Mouse (Mus musculus): ENCODE data around the gene Msx1. TPM values are rescaled to one million over a fixed set of nuclear protein-coding genes. Genes with fewer than 3 reads are reported as not detected.

Msx1 gene
- polyA plus RNA-seq, 1 experiment = 0.72 TPM

DNA sequence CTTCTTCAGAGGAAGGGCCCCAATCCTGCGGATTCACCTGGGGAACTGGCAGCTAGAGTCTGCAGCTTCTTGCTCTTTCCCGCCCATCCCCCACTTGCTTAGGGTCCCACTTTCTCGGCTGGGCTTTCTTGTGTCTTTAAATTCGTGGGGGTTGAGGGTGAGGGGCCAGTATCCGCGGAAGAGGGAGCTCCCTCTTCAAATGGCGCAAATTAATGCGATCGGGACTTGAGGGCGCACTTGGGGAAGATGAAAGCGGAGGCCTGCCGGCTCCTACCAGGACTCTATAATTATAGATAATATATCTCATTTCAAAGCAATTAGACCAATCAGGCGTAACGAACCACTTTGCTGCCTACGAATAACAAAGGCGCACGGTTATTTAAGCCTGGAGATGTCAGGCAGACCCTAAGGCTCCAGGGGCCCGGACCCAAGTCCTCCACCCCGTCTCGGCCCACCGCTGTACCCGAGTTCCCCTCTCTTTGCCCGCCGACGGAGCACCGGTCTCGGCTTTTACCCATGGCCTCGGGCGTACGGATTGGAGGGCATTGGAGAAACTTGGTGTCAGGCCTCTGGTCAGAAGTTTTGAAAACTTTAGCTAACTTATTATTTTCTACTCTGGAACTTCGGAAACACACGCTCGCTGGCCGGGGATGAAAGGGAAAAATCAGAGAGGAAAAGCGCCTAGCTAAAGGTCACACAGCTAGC, 4.4 kb upstream of the Msx1 start:
- peak overlapping the region; percentile 31; the same call in 1 of the 2 replicates for H3K9ac ChIP-seq (ENCODE audit: low read depth, poor library complexity, severe bottlenecking)

DNA sequence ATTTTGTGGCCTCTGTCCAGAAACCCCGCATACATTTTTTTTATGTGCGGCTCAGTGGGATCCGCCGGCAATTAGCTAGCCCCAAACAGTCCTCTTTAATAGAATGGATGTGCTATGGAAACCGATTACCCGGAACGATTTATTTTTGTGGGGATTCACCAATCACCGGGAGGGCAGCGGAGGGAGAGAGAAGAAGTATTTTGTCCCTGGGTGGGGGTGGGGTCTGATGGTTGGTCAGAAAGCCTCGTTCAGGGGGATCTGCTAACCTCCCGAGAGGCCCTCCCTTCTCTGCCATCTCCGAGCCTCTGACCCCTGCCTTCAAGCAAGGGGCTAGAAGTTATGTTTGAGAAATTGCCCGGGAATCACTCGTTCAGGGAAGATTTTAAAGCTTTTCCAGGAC, 3.6 kb upstream of the Msx1 start:
- Histone ChIP-seq H3K27me3 (ENCODE audit: control insufficient read depth, insufficient read depth, low read length, poor library complexity, severe bottlenecking) (peaks cover 44% of the 10 kb centered on the region), H3K4me3 (ENCODE audit: low read depth, low read length) (no peak overlapping the region), H3K4me1 (ENCODE audit: control insufficient read depth, insufficient read depth, low read length) (no peaks in the 10 kb centered on the region), H3K36me3 (ENCODE audit: control insufficient read depth, insufficient read depth, low read length, poor library complexity, severe bottlenecking) (no peaks in the 10 kb centered on the region), H3K27ac (ENCODE audit: insufficient read depth, low read length) (no peak overlapping the region), H3K9ac (ENCODE audit: low read depth, poor library complexity, severe bottlenecking) (no peak overlapping the region), H3K9me3 (replicated peaks; ENCODE audit: control insufficient read depth, insufficient read depth, low read length, poor library complexity, severe bottlenecking) (no peaks in the 10 kb centered on the region)
- TF ChIP-seq POLR2A (IDR thresholded peaks at IDR 0.05; ENCODE audit: insufficient read depth, low read length) = no peak
- no peak for TF ChIP-seq CTCF (IDR thresholded peaks at IDR 0.05; ENCODE audit: low read depth, low read length)
- no peak for TF ChIP-seq EP300 (IDR thresholded peaks at IDR 0.05; ENCODE audit: insufficient read depth, low read depth, low read length)

More for the DNA sequence above, 4.4 kb upstream of the Msx1 start:
- no peaks in the 10 kb centered on the region for H3K9me3 ChIP-seq (replicated peaks; ENCODE audit: control insufficient read depth, insufficient read depth, low read length, poor library complexity, severe bottlenecking)
- 0 out of 2 replicates have a peak overlapping the region, but pooled peaks have one; percentile 10 for H3K4me3 ChIP-seq (ENCODE audit: low read depth, low read length)
- H3K36me3 ChIP-seq (ENCODE audit: control insufficient read depth, insufficient read depth, low read length, poor library complexity, severe bottlenecking) = no peaks in the 10 kb centered on the region
- peaks cover 38% of the 10 kb centered on the region for H3K27me3 ChIP-seq (ENCODE audit: control insufficient read depth, insufficient read depth, low read length, poor library complexity, severe bottlenecking)
- no peak for TF ChIP-seq EP300 (IDR thresholded peaks at IDR 0.05; ENCODE audit: insufficient read depth, low read depth, low read length)
- no peak for TF ChIP-seq POLR2A (IDR thresholded peaks at IDR 0.05; ENCODE audit: insufficient read depth, low read length)
- no peak for TF ChIP-seq CTCF (IDR thresholded peaks at IDR 0.05; ENCODE audit: low read depth, low read length)
- H3K4me1 ChIP-seq (ENCODE audit: control insufficient read depth, insufficient read depth, low read length) = no peaks in the 10 kb centered on the region
- no peak overlapping the region for H3K27ac ChIP-seq (ENCODE audit: insufficient read depth, low read length)

DNA sequence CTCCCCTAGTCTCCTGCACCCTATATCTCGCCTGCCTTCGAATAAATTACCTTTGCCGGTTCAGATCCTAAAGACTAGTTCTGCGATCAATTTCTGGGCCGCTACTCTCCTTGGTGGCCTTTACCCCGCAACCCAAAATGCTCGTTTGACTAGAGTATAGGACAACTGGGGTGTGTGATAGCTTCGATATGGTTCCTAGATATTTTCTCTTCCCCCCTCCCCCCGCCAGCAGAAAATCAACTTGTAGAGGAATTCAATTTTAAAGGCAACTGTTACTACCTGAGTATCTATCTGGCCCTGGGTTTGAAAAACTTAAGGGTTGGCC, 3.2 kb upstream of the Msx1 start:
- peaks cover 49% of the 10 kb centered on the region for H3K27me3 ChIP-seq (ENCODE audit: control insufficient read depth, insufficient read depth, low read length, poor library complexity, severe bottlenecking)
- H3K4me3 ChIP-seq (ENCODE audit: low read depth, low read length) = no peak overlapping the region
- H3K9ac ChIP-seq (ENCODE audit: low read depth, poor library complexity, severe bottlenecking) = no peak overlapping the region
- no peak overlapping the region for H3K27ac ChIP-seq (ENCODE audit: insufficient read depth, low read length)
- H3K9me3 ChIP-seq (replicated peaks; ENCODE audit: control insufficient read depth, insufficient read depth, low read length, poor library complexity, severe bottlenecking) = no peaks in the 10 kb centered on the region
- H3K36me3 ChIP-seq (ENCODE audit: control insufficient read depth, insufficient read depth, low read length, poor library complexity, severe bottlenecking) = no peaks in the 10 kb centered on the region
- TF ChIP-seq EP300 (IDR thresholded peaks at IDR 0.05; ENCODE audit: insufficient read depth, low read depth, low read length) (no peak), CTCF (IDR thresholded peaks at IDR 0.05; ENCODE audit: low read depth, low read length) (no peak), POLR2A (IDR thresholded peaks at IDR 0.05; ENCODE audit: insufficient read depth, low read length) (no peak)
- no peaks in the 10 kb centered on the region for H3K4me1 ChIP-seq (ENCODE audit: control insufficient read depth, insufficient read depth, low read length)

DNA sequence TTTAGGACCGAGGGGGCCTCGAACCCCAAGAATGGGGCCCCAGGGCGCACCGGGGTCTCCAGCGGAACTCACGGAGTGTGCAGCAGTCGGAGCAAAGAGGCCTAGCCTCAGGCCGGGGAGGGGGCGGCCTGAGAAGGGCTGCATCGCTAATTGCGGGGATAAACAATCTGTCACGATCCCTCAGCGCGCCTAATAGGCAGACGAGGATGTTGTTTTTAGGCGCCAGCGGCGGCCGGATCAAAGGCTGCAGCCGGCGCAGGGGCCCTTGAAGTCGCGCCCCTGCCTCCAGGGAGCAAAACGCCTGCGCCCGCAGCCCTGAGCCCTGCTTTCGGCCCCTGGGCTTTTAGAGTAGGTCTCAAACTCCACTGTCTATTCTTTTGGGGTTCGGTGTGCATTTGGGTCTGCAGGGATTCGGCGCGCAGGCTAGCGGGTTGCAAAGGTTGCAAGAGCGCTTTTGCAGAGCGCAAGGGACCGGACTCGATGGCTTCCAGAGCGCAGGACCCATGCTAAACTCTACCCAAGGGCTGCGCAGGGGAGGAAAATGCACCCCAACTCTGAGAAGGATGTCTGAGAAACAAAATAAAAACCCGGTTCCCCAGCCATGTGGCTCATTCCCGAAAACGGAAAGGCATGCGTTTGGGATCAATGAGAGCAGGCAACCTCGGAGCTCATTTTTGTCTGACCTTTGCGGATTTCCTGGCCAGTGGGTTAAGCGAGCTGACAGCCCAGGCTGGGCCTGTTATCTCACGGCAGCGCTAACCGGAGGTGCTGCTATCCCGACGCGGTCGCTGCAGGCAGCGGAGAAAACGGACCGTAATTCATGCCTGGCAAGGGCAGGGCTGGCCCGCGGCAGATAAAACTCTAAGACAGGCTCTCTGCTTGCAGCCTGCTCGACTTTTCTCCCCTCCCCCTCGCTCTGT, 2.6 kb upstream of the Msx1 start:
- Histone ChIP-seq H3K4me1 (ENCODE audit: control insufficient read depth, insufficient read depth, low read length) (no peaks in the 10 kb centered on the region), H3K9me3 (replicated peaks; ENCODE audit: control insufficient read depth, insufficient read depth, low read length, poor library complexity, severe bottlenecking) (no peaks in the 10 kb centered on the region), H3K27ac (ENCODE audit: insufficient read depth, low read length) (no peak overlapping the region), H3K9ac (ENCODE audit: low read depth, poor library complexity, severe bottlenecking) (no peak overlapping the region), H3K36me3 (ENCODE audit: control insufficient read depth, insufficient read depth, low read length, poor library complexity, severe bottlenecking) (no peaks in the 10 kb centered on the region), H3K27me3 (ENCODE audit: control insufficient read depth, insufficient read depth, low read length, poor library complexity, severe bottlenecking) (peaks cover 53% of the 10 kb centered on the region), H3K4me3 (ENCODE audit: low read depth, low read length) (peak overlapping the region; percentile 18)
- TF ChIP-seq CTCF (IDR thresholded peaks at IDR 0.05; ENCODE audit: low read depth, low read length) (no peak), EP300 (IDR thresholded peaks at IDR 0.05; ENCODE audit: insufficient read depth, low read depth, low read length) (0 out of 2 replicates have a peak, but pooled peaks have one; percentile 16)

DNA sequence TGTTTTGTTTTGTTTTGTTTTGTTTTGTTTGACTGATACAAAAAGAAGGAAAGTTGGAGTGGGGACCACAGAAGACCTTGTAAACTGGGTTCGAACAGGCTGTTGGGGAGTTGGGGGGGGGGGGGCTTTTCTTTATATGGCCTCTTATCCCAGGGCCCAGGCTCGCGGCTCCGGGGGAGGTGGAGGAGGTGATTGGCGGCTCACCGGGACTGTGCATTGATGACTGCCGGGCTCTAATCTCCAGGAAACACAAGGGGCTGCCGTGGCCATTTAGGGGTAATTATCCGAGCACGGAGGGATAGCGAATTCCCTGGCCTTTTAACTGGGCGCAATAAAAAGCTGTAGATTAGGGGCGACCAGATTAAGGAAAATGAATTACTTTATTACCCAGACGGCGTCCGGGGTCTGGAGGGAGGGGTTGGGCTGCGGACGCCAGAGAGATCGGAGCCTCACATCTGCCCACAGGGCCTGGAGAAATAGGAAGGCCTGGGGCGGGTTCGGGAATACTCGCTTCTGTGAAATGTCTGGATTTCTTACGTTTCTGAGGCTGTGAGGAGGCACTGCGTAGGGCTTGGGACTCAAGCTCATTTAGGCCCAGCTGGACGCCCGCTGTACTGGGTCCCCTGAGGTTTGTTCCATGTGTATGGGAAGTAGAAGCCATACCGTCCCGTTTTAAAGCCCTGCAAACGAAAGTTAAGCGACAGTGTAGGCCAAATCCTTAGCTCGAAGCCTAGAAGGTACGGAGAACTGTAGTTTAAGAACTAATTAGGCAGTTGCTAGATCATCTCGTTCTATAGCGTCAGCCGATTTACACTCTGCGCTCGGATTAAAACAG, 1.4 kb upstream of the Msx1 start:
- no peaks in the 10 kb centered on the region for H3K9me3 ChIP-seq (replicated peaks; ENCODE audit: control insufficient read depth, insufficient read depth, low read length, poor library complexity, severe bottlenecking)
- H3K9ac ChIP-seq (ENCODE audit: low read depth, poor library complexity, severe bottlenecking) = no peak overlapping the region
- no peaks in the 10 kb centered on the region for H3K36me3 ChIP-seq (ENCODE audit: control insufficient read depth, insufficient read depth, low read length, poor library complexity, severe bottlenecking)
- H3K4me1 ChIP-seq (ENCODE audit: control insufficient read depth, insufficient read depth, low read length) = no peaks in the 10 kb centered on the region
- H3K27me3 ChIP-seq (ENCODE audit: control insufficient read depth, insufficient read depth, low read length, poor library complexity, severe bottlenecking) = peaks cover 56% of the 10 kb centered on the region
- TF ChIP-seq EP300 (IDR thresholded peaks at IDR 0.05; ENCODE audit: insufficient read depth, low read depth, low read length) (no peak), CTCF (IDR thresholded peaks at IDR 0.05; ENCODE audit: low read depth, low read length) (no peak), POLR2A (IDR thresholded peaks at IDR 0.05; ENCODE audit: insufficient read depth, low read length) (no peak)
- H3K27ac ChIP-seq (ENCODE audit: insufficient read depth, low read length) = no peak overlapping the region
- H3K4me3 ChIP-seq (ENCODE audit: low read depth, low read length) = no peak overlapping the region
